Mouse (Mus musculus) layer of hippocampus, adult 11-12 months (tissue): ENCODE measurements around the gene Axdnd1.
"Not testable (repeated sequence)": the region's sequence is repeated elsewhere in the genome, so short reads cannot be mapped to it uniquely, and the experiment has no call there.

ENCODE experiments used
- DNase-seq: peaks from one replicate; pipeline ENCODE4 v3.0.0; 2022; ENCODE audit warnings: low spot score

The Axdnd1 gene

GRCm38 (mm10) chr1:156340847-156341246 lies 80.1 kb downstream of the Axdnd1 start:
- DNase-seq: no peak

DNA sequence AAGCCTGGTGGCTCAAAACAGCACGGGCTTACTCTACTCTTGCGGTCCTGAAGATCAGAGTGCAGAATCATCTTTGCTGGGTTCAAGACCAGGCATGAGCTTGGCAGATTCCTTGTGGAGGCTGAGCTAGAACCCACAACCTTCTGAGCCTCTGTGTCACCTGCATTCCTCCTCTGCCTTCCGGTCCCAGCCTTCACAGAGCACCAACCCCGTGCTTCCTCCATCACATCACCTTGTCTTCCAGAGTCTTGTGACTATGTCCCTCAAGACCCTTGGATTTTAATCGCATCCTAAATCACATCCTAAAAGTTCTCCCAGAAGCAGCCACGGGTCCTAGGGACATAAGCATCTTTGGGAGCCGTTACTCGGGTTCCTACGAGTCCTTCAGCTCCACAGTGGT lies 97.8 kb downstream of the Axdnd1 start:
- DNase-seq: no peak

- no peak for DNase-seq
Observed at GRCm38 (mm10) chr1:156310630-156311029, 110.3 kb downstream of the Axdnd1 start, which contains the start of gene Nphs2. Gene Nphs2, plus strand, starts transcription at chr1:156310727.

GRCm38 (mm10) chr1:156308595-156308994 lies 112.4 kb downstream of the Axdnd1 start:
- DNase-seq: no peak

DNA sequence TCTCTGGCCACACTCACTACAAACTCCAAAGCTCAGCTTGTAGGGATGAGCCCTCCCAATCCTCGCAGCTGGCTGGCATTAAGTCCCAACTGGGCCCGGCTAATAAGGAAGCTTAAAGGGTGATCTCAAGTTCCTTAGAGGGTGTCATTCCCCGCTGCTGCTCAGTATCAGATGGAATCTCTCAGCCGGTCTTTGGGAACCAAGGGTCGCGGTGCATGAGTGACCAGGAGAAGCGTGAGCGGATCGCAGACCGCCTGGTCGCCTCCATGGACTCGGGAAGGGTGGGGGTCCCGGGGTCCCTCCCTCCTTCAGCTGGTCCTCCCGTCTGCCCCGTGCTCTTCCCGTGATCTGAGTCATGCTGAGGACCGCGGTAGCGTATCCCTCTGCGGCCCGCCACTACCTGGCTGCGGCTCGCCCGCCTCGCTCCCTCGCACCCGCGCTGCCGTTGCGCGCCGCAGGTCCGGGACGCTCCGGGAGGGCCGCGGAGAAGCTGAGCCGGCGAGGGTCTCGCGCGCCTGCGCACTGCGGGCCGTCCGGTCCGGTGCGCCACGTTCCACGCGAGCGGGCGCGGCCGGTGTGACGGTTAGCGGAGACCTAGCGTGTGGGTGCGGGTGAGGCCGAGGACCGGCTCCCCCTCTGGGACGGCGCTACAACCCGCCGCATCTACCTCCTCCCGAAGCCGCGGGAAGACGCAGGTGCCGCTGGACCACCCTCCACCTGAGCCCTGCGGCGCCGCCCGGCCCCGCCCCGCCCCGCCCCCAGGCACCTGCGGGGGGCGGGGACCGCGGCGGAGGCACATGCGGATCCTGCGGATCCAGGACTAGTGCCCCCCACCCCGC lies 117.8 kb downstream of the Axdnd1 start, which contains the start of gene Tdrd5:
Gene Tdrd5, minus strand, starts transcription at position 754 of the 839 bp plus-strand sequence.
- peak; percentile 33 for DNase-seq

GRCm38 (mm10) chr1:156290016-156290415 lies 130.9 kb downstream of the Axdnd1 start:
- no peak for DNase-seq

- DNase-seq: not testable (repeated sequence)
Observed at GRCm38 (mm10) chr1:156289222-156289587, 131.8 kb downstream of the Axdnd1 start.

- DNase-seq: no peak
Observed at GRCm38 (mm10) chr1:156288556-156289221, 132.3 kb downstream of the Axdnd1 start.

- no peak for DNase-seq
Observed at GRCm38 (mm10) chr1:156285541-156285896, 135.4 kb downstream of the Axdnd1 start.

DNA sequence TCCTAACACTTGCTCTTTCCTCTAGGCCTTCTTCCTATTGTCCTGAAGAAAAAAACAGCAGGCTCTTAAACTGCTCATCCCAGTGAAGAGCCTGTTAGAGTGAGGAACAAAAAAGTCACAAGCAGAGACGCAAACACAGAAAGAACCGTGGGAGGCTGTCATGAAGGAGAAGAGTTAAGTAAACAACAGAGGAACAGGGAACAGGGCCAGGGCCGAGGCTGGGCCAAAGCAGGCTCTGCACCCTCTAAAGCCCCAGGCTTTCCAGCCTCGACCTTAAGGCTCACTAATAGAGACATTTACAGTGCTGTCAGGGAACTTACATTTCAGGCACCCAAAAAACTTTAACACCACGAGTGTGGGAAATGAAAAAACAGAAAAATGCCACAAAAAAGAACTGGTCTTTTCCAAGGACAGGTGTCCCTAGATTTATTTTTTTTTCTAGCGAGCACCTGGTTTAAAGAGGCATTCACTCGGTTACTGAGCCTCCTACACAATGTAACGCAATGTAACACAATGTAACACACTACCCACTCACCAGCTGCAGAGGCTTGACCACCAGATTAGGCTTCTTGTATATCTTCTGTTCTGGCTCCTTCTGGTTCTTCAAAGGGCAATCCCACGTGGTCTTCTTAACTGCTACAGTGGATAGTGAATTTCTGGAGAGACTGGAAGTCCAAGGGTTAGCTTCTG lies 136.0 kb downstream of the Axdnd1 start:
- DNase-seq: peak; percentile 43

DNA sequence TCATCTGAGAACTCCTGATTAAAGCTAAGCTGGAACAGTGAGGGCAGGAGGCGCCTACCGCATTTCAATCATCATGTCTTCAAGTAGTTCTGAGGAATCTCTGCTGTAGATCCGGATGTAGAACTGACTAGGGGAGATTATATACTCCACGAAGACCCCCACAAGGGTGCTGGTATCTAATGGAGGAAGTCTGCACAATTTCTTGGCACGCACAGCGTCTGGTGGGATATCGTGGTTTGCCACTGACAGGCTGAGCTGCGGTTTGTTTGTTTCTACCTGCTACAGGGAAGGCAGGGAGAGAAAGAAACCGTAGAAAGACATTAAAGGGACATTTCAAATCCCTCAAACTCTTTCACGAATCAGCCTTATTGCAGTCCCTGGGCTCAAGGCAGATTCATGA lies 136.8 kb downstream of the Axdnd1 start:
- no peak for DNase-seq

DNA sequence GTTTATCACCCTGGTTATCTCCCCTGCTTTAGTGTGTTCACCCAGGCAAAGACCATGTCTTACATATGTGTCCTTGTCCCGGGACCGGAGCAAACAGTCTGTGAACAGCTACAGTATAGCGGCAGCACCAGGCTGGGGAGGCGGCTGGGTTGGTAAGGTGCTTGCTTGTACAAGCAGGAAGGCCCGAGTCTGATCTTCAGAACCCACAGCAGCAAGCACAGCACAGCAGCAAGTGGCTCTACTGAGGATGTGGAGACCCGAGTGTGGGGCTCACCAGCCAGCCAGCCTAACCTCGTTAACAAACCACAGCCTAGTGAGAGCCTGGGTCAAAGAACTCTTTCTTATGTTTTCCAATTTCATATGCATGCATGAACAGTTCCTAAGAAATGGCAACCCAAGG lies 140.8 kb downstream of the Axdnd1 start:
- no peak for DNase-seq

DNA sequence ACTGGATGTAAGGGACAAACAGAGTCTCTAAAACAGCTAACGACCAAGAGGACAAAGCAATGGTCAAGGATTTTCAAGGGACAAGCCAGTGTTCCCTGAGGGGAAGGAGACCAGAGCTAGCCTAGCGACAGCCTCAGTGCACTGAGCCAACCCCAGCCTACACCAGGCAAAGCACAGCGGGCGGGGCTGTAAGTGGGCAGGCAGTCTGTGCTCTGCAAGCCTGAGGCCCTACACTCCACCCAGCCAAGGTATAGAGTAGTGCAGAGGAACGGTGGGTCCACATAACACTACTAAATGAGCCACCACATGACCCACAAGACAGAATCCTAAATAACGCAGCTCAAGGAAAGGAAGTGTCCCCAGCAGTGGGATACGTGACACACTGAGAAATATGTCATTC lies 147.3 kb downstream of the Axdnd1 start:
- no peak for DNase-seq
